Mouse (Mus musculus): ENCODE results near the gene Rgs16. TPM values are rescaled to one million over a fixed set of nuclear protein-coding genes. Genes with fewer than 3 reads are reported as not detected.
A peak's percentile ranks its signal among the peaks of the same experiment; 100 is the strongest.

The Rgs16 gene
- polyA plus RNA-seq, 1 experiment from 2014 or later = 22.9 TPM

DNA sequence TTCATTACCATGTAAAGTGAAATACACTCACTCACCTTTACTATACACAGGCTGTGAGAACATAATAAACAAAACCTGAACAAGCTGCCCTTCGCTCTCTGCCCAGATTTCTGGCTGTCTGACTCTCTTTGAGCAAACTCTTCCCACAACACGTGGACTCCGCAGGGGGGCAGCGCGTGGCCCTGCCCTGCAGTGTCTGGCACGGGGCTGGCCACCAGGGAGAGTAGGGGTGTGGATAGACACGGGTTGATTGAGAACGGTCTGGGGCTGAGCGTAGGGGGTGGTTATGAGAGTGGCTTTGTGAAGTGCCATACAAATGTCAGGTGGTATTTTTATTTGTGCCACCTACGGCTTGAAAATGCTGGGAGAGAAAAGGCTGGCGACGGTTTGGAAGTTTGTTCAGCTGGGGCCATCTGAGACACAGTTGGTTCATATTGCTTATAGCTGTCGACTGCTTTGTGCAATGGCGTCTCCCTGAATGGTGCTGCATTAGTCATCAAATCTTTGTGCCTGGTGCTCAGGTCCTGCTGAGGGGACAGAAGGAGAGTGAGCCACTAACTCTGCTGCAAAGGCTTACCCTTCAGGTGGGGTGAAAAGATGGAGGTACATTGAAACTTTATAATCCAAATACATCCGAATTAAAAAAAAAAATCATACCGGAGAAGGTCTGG lies 42.4 kb upstream of the Rgs16 start:
- H3K4me1 ChIP-seq (ENCODE audit: insufficient read depth) = peaks cover 33% of the 10 kb centered on the region
- no peaks in the 10 kb centered on the region for H3K27me3 ChIP-seq (ENCODE audit: insufficient read depth, low read length)
- WGBS (ENCODE audit: insufficient replicate concordance) = 70% methylated on average over 16 of the region's 16 CpGs
- no peak overlapping the region for H3K4me2 ChIP-seq (ENCODE audit: low read depth, low read length)
- H3K9ac ChIP-seq (replicated peaks) = no peak overlapping the region
- H3K4me3 ChIP-seq (ENCODE audit: low read depth, low read length) = no peak overlapping the region
- ATAC-seq (peak; percentile 87), DNase-seq (peak; percentile 72)
- no peak for TF ChIP-seq EP300 (IDR thresholded peaks at IDR 0.05; ENCODE audit: low read depth)
- TF ChIP-seq CTCF (IDR thresholded peaks at IDR 0.05; ENCODE audit: low read depth) = peak; percentile 29; the same call in 1 of the 2 replicates
- no peaks in the 10 kb centered on the region for H3K36me3 ChIP-seq (replicated peaks; ENCODE audit: insufficient read depth, low read length)
- peak overlapping the region; percentile 83 for H3K27ac ChIP-seq (ENCODE audit: low read depth)
- H3K9me3 ChIP-seq (ENCODE audit: low read length) = no peaks in the 10 kb centered on the region

DNA sequence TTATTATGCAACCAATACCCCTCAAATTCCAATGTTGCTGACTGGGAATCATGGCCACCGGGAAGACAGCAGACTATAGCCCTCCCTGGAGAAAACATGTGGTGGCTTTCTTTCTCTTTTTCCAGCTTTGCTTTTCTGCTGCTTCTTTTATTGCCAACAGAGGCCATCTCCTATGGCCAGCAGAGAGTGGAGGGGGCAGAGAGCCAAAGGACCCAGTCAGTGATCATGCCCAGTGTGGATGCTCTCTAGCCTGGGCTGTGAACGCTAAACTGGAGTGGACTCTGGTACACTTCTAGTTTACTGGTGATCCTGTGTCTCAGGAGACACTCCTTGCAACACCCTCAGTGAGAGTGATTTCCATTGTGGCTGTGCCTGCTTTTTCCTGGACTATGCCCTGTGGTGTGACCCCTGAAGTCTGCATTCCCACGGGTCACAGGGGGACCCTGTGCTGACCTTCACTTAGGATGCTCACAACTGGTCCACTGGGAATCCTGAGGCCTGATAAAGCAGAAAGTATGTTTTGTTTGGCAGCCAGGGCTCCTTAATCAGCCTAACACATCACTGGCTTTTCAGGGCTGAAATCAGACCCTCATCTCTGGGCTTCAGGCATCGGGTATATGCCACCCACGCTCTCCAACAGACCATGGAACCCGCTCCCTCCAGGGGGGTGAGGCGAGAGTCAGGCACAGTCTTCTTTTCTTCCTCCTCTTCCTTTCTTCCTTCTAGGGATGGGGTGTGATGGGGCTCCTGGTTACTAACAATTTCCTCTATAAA lies 41.7 kb upstream of the Rgs16 start:
- Histone ChIP-seq H3K36me3 (replicated peaks; ENCODE audit: insufficient read depth, low read length) (no peaks in the 10 kb centered on the region), H3K9ac (replicated peaks) (no peak overlapping the region), H3K4me3 (ENCODE audit: low read depth, low read length) (no peak overlapping the region), H3K9me3 (ENCODE audit: low read length) (no peaks in the 10 kb centered on the region), H3K27ac (ENCODE audit: low read depth) (peak overlapping the region; percentile 83; the same call in 1 of the 2 replicates), H3K4me1 (ENCODE audit: insufficient read depth) (peaks cover 29% of the 10 kb centered on the region), H3K27me3 (ENCODE audit: insufficient read depth, low read length) (no peaks in the 10 kb centered on the region), H3K4me2 (ENCODE audit: low read depth, low read length) (no peak overlapping the region)
- WGBS (ENCODE audit: insufficient replicate concordance) = 65% methylated on average over 7 of the region's 7 CpGs
- DNase-seq (no peak), ATAC-seq (no peak)
- TF ChIP-seq CTCF (IDR thresholded peaks at IDR 0.05; ENCODE audit: low read depth) = no peak
- TF ChIP-seq EP300 (IDR thresholded peaks at IDR 0.05; ENCODE audit: low read depth) = no peak

DNA sequence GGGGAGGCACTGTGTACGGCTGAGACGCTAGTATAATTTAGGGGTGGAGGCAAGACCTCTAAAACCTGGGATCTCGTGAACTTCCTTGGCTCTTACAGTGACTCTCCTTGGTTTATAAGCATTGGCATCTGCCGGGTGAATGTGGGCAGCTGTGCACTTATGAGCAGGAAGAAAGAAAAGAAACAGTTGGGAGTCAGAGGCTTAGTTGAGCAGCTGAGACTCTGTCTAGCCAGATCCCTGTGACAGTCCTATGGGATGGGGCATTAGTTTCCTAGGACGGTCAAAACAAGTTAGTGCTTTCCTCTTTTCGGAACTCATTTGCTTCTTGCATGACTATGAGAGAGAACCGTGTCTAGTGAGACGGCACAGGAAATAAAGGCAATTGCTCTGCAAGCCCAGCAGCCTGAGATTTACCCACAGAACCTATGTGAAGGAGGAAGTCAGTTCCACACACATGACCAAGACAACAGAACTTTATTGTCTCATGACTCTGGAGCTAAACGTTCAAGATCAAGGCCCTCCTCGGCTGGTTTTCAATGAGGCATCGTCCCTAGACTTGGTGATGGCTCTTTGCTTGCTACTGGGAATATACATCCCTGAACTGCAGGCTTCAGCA lies 39.6 kb upstream of the Rgs16 start:
- Histone ChIP-seq H3K9ac (replicated peaks) (no peak overlapping the region), H3K4me3 (ENCODE audit: low read depth, low read length) (no peak overlapping the region), H3K9me3 (ENCODE audit: low read length) (no peaks in the 10 kb centered on the region), H3K4me2 (ENCODE audit: low read depth, low read length) (no peak overlapping the region), H3K27me3 (ENCODE audit: insufficient read depth, low read length) (no peaks in the 10 kb centered on the region), H3K27ac (ENCODE audit: low read depth) (no peak overlapping the region), H3K36me3 (replicated peaks; ENCODE audit: insufficient read depth, low read length) (no peaks in the 10 kb centered on the region), H3K4me1 (ENCODE audit: insufficient read depth) (peaks cover 25% of the 10 kb centered on the region)
- ATAC-seq = no peak
- no peak for DNase-seq
- WGBS (ENCODE audit: insufficient replicate concordance) = 52% methylated on average over 11 of the region's 11 CpGs
- TF ChIP-seq CTCF (IDR thresholded peaks at IDR 0.05; ENCODE audit: low read depth) (no peak), EP300 (IDR thresholded peaks at IDR 0.05; ENCODE audit: low read depth) (no peak)

DNA sequence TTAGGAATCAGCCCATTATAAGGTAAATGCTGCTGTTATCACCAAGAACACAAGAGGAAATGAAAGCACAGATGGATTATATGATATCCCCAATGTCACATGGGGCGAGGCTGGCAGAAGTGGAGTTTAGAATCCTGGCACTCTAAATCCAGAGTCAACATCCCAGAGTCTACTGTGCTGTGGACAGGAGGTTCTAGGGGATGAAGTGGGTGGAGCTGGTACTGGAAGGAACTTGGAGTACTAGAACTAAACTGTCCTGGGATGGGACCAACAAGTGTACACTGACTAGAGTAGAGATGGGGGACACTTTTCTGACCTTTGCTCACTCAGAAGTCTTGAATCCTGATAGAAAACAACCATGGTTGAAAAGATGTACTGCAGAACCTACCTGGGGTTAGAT lies 38.7 kb upstream of the Rgs16 start:
- no peak for DNase-seq
- no peak overlapping the region for H3K4me3 ChIP-seq (ENCODE audit: low read depth, low read length)
- H3K4me1 ChIP-seq (ENCODE audit: insufficient read depth) = peaks cover 25% of the 10 kb centered on the region
- WGBS (ENCODE audit: insufficient replicate concordance) = 68% methylated on average over 1 of the region's 1 CpGs
- peak; percentile 45 for ATAC-seq
- TF ChIP-seq CTCF (IDR thresholded peaks at IDR 0.05; ENCODE audit: low read depth) (no peak), EP300 (IDR thresholded peaks at IDR 0.05; ENCODE audit: low read depth) (0 out of 2 replicates have a peak, but pooled peaks have one; percentile 27)
- no peaks in the 10 kb centered on the region for H3K27me3 ChIP-seq (ENCODE audit: insufficient read depth, low read length)
- H3K36me3 ChIP-seq (replicated peaks; ENCODE audit: insufficient read depth, low read length) = no peaks in the 10 kb centered on the region
- no peak overlapping the region for H3K4me2 ChIP-seq (ENCODE audit: low read depth, low read length)
- 0 out of 2 replicates have a peak overlapping the region, but pooled peaks have one; percentile 67 for H3K27ac ChIP-seq (ENCODE audit: low read depth)
- no peak overlapping the region for H3K9ac ChIP-seq (replicated peaks)
- 0 out of 2 replicates have a peak, but pooled peaks cover 3% of the 10 kb centered on the region for H3K9me3 ChIP-seq (ENCODE audit: low read length)

DNA sequence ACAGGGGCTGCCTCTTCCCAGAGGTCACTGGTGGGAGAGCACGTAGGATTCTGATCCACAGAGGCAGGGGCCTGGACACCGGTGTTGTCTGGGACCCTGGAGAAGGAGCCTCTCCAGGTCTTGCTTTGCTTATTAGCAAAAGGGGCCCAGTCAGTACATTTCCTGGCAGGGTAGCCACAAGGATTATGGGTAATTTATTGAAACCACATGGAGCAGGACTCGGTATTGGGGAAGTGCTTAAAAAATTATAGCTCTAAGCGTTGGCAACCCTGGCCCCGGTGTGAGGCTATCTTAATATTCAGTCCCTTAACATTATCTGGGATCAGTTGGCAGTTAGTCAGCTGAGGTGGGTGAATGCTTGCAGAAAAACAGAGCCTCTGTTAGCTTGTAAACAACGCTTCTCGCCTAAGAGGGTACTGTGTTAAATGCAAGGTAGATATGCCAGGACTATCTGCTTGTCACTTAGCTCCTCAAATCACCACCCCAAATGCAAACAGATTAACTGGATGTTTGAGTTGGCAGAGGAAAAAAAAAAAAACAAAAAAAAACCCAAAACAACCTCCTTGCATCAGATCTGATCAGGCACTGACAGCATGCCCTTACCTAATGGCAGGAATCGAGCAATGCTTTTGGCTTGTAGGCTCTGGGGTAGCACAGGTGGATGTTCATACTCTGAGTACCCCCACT lies 37.8 kb upstream of the Rgs16 start:
- Histone ChIP-seq H3K4me2 (ENCODE audit: low read depth, low read length) (no peak overlapping the region), H3K36me3 (replicated peaks; ENCODE audit: insufficient read depth, low read length) (no peaks in the 10 kb centered on the region), H3K9ac (replicated peaks) (no peak overlapping the region), H3K27ac (ENCODE audit: low read depth) (peak overlapping the region; percentile 74), H3K4me1 (ENCODE audit: insufficient read depth) (peaks cover 19% of the 10 kb centered on the region), H3K27me3 (ENCODE audit: insufficient read depth, low read length) (no peaks in the 10 kb centered on the region), H3K9me3 (ENCODE audit: low read length) (0 out of 2 replicates have a peak, but pooled peaks cover 3% of the 10 kb centered on the region), H3K4me3 (ENCODE audit: low read depth, low read length) (no peak overlapping the region)
- WGBS (ENCODE audit: insufficient replicate concordance) = 58% methylated on average over 8 of the region's 8 CpGs
- TF ChIP-seq CTCF (IDR thresholded peaks at IDR 0.05; ENCODE audit: low read depth) (no peak), EP300 (IDR thresholded peaks at IDR 0.05; ENCODE audit: low read depth) (no peak)
- peak; percentile 60 for ATAC-seq
- DNase-seq = no peak
